Mouse (Mus musculus) heart, embryonic 13.5 days (tissue): ENCODE results near the gene Foxo6. TPM values are rescaled to one million over a fixed set of nuclear protein-coding genes. Genes with fewer than 3 reads are reported as not detected.

Source experiments
- ATAC-seq: fragments of 200-750 bp; cut with Nextera tagmentation; 2 replicates; pipeline ENCODE4 v1.8.0; 2017; ENCODE audit warnings: moderate TSS enrichment; ENCODE audit not compliant: insufficient number of reproducible peaks, low FRiP score, low TSS enrichment; ENCODE audit errors: extremely low read depth
- H3K27ac ChIP-seq: fragments of 300-500 bp; sonication (generic); replicated peaks from 2 replicates; pipeline ENCODE4 v1.5.1; 2015; ENCODE audit warnings: moderate library complexity, mild to moderate bottlenecking, inconsistent platforms
- H3K27me3 ChIP-seq: fragments of 300-500 bp; sonication (generic); replicated peaks from 2 replicates; pipeline ENCODE4 v1.6.1; 2015; ENCODE audit warnings: mild to moderate bottlenecking, inconsistent platforms
- H3K36me3 ChIP-seq: fragments of 300-500 bp; sonication (generic); 2 replicates; pipeline ENCODE4 v1.6.1; 2015; ENCODE audit warnings: mild to moderate bottlenecking, inconsistent platforms
- H3K4me1 ChIP-seq: fragments of 300-500 bp; sonication (generic); 2 replicates; pipeline ENCODE4 v1.6.1; 2015; ENCODE audit warnings: inconsistent platforms
- H3K4me2 ChIP-seq: fragments of 300-500 bp; sonication (generic); 2 replicates; pipeline ENCODE4 v1.6.1; 2015; ENCODE audit warnings: inconsistent platforms, mild to moderate bottlenecking, moderate library complexity
- H3K4me3 ChIP-seq: fragments of 300-500 bp; sonication (generic); 2 replicates; pipeline ENCODE4 v1.5.1; 2015; ENCODE audit warnings: moderate library complexity, mild to moderate bottlenecking, inconsistent platforms
- H3K9ac ChIP-seq: fragments of 300-500 bp; sonication (generic); 2 replicates; pipeline ENCODE4 v1.6.1; 2015; ENCODE audit warnings: inconsistent platforms, mild to moderate bottlenecking, moderate library complexity
- H3K9me3 ChIP-seq: fragments of 300-500 bp; sonication (generic); 2 replicates; pipeline ENCODE4 v1.6.1; 2016; ENCODE audit warnings: inconsistent platforms
- WGBS: fragments of 180-500 bp; shearing (Covaris S2); methylation state at CpG from one replicate; pipeline ENCODE4 v1.1.7; 2015; ENCODE audit warnings: mixed read lengths; 5-methylcytosine and 5-hydroxymethylcytosine counted together
- polyA plus RNA-seq: library from polyadenylated mRNA; unstranded; fragments of >200 nt; fragmentation: Nextera tagmentation; extraction: Ambion mirVana; gene quantifications from 2 replicates; pipeline ENCODE4 v1.2.1, GENCODE M21; 2015

The Foxo6 gene
- polyA plus RNA-seq, 1 experiment from 2014 or later, result not detected

GRCm38 (mm10) chr4:120270148-120270936, 16.8 kb downstream of the Foxo6 start:
- peaks cover 45% of the 10 kb centered on the region for H3K4me1 ChIP-seq
- H3K36me3 ChIP-seq, result no peaks in the 10 kb centered on the region
- H3K27me3 ChIP-seq, result peaks cover 99% of the 10 kb centered on the region
- ATAC-seq, result no peak
- no peak overlapping the region for H3K4me2 ChIP-seq
- 72% methylated on average over 4 of the region's 4 CpGs for WGBS
- H3K9ac ChIP-seq, result no peak overlapping the region
- no peaks in the 10 kb centered on the region for H3K9me3 ChIP-seq
- no peak overlapping the region for H3K4me3 ChIP-seq
- no peak overlapping the region for H3K27ac ChIP-seq

GRCm38 (mm10) chr4:120269426-120269825, 17.7 kb downstream of the Foxo6 start:
- WGBS, result 11% methylated on average over 9 of the region's 9 CpGs
- Histone ChIP-seq H3K9ac (no peak overlapping the region), H3K9me3 (no peaks in the 10 kb centered on the region), H3K27me3 (peaks cover 99% of the 10 kb centered on the region), H3K4me1 (peaks cover 45% of the 10 kb centered on the region), H3K4me2 (no peak overlapping the region), H3K4me3 (no peak overlapping the region), H3K27ac (no peak overlapping the region), H3K36me3 (no peaks in the 10 kb centered on the region)
- no peak for ATAC-seq

DNA sequence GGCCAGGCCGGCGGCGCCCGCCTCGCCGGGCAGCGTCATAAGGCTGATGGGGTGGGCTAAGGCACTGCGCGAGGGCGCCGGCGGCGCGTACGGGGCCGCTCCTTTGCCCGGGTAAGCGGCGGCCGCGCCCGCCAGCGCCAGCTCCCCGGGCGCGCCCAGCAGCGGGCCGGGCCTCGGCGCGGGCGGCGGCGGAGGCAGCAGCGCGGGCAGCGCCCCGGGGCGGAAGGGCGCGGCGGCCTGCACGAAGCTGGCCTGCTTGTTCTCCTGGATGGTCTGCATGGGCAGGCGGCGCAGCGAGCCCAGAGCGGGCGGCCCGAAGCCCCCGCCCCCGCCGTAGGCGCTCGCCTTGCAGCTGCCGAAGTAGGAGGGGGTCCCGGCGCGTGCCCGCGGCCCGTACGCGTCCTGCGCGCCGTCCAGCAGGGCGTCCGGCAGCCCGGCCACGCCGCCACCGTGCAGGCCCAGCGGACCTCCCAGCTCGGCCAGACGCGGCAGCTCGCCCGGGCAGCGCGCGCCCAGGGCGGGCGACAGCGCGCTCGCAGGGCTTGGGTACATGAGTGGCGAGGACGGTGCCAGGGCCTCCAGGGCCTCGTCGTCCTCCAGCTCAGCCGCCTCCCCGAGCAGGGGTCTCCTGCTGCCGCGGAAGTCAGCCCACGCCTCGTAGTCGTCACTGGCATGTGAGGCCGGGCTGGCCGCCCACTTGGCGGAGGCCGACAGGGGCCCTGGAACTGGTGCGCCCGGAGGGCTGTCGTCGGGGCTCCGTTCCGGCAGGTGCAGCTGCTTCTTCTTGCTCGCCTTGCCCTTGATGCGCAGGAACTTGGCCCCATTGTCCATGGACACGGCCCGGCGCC, 18.7 kb downstream of the Foxo6 start:
- Histone ChIP-seq H3K27me3 (peaks cover 99% of the 10 kb centered on the region), H3K27ac (no peak overlapping the region), H3K36me3 (no peaks in the 10 kb centered on the region), H3K9ac (peak overlapping the region; percentile 72), H3K4me2 (peak overlapping the region; percentile 75), H3K4me1 (peaks cover 49% of the 10 kb centered on the region), H3K4me3 (peak overlapping the region; percentile 56), H3K9me3 (no peaks in the 10 kb centered on the region)
- 1% methylated on average over 106 of the region's 112 CpGs for WGBS
- no peak for ATAC-seq

DNA sequence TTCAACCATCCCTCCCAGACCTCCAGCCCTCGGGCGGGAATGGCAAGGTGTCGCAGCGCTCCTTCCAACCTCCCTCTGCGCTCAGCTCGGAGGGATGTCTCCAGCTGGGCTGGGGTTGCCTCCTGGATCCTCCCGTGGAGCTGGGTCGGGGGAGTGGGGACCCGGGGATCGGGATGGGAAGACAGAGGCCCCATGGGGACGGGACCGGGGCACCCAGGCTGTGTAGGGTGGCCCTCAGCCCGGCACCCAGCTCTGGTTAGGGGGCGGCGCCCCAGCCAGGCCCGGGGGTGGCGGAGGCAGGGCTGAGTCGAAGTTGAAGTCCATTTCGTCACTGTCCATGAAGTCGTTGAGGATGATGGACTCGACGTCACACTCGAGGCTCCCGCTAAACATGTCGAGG, 19.5 kb downstream of the Foxo6 start:
- Histone ChIP-seq H3K36me3 (no peaks in the 10 kb centered on the region), H3K27me3 (peaks cover 99% of the 10 kb centered on the region), H3K4me3 (peak overlapping the region; percentile 56), H3K27ac (no peak overlapping the region), H3K4me1 (peaks cover 50% of the 10 kb centered on the region), H3K9ac (peak overlapping the region; percentile 72), H3K4me2 (peak overlapping the region; percentile 75), H3K9me3 (no peaks in the 10 kb centered on the region)
- WGBS, result 5% methylated on average over 25 of the region's 25 CpGs
- ATAC-seq, result no peak

DNA sequence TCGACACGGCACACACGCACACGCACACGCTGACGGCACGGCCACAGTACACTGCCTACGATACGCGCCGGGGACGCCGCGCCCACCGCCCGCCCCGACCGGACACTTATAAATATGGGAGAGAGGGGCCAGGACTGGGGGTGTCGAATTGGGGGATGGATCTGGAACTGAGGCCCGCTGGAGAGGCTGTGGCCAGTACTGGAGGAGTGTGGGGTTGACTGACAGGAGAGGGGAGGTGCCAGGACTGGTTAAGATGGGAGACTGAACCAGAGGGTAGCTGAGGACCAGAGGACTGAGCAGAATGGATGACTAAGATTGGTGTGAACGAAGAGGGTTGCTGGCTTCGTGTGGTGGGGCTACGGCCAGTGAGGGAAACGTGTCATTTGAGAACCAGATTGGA, 20.0 kb downstream of the Foxo6 start:
- Histone ChIP-seq H3K9me3 (no peaks in the 10 kb centered on the region), H3K36me3 (no peaks in the 10 kb centered on the region), H3K4me1 (peaks cover 47% of the 10 kb centered on the region), H3K4me2 (peak overlapping the region; percentile 35), H3K27me3 (peaks cover 99% of the 10 kb centered on the region), H3K4me3 (peak overlapping the region; percentile 23), H3K9ac (no peak overlapping the region), H3K27ac (no peak overlapping the region)
- ATAC-seq, result no peak
- WGBS, result 35% methylated on average over 24 of the region's 24 CpGs

GRCm38 (mm10) chr4:120264105-120264504, 23.0 kb downstream of the Foxo6 start:
- H3K4me2 ChIP-seq, result no peak overlapping the region
- H3K27ac ChIP-seq, result no peak overlapping the region
- H3K36me3 ChIP-seq, result no peaks in the 10 kb centered on the region
- peaks cover 33% of the 10 kb centered on the region for H3K4me1 ChIP-seq
- H3K9me3 ChIP-seq, result no peaks in the 10 kb centered on the region
- H3K4me3 ChIP-seq, result no peak overlapping the region
- no peak overlapping the region for H3K9ac ChIP-seq
- ATAC-seq, result no peak
- 59% methylated on average over 3 of the region's 3 CpGs for WGBS
- H3K27me3 ChIP-seq, result peaks cover 99% of the 10 kb centered on the region

- Histone ChIP-seq H3K27me3 (peaks cover 97% of the 10 kb centered on the region), H3K36me3 (no peaks in the 10 kb centered on the region), H3K9me3 (no peaks in the 10 kb centered on the region), H3K4me1 (peaks cover 20% of the 10 kb centered on the region), H3K27ac (no peak overlapping the region), H3K9ac (no peak overlapping the region), H3K4me3 (no peak overlapping the region), H3K4me2 (no peak overlapping the region)
- WGBS, result 49% methylated on average over 2 of the region's 2 CpGs
- no peak for ATAC-seq
Measured at GRCm38 (mm10) chr4:120262726-120263125, 24.4 kb downstream of the Foxo6 start.

GRCm38 (mm10) chr4:120262206-120262605, 24.9 kb downstream of the Foxo6 start:
- 30% methylated on average over 10 of the region's 10 CpGs for WGBS
- no peak for ATAC-seq
- H3K27me3 ChIP-seq, result peaks cover 97% of the 10 kb centered on the region

GRCm38 (mm10) chr4:120259356-120260181, 27.6 kb downstream of the Foxo6 start:
- no peak overlapping the region for H3K27ac ChIP-seq
- H3K4me3 ChIP-seq, result no peak overlapping the region
- WGBS, result 43% methylated on average over 21 of the region's 21 CpGs
- no peaks in the 10 kb centered on the region for H3K36me3 ChIP-seq
- peaks cover 17% of the 10 kb centered on the region for H3K4me1 ChIP-seq
- H3K27me3 ChIP-seq, result peaks cover 94% of the 10 kb centered on the region
- no peak overlapping the region for H3K4me2 ChIP-seq
- no peak overlapping the region for H3K9ac ChIP-seq
- no peaks in the 10 kb centered on the region for H3K9me3 ChIP-seq
- ATAC-seq, result no peak

More at GRCm38 (mm10) chr4:120262206-120262605, 24.9 kb downstream of the Foxo6 start:
- Histone ChIP-seq H3K4me3 (no peak overlapping the region), H3K27ac (no peak overlapping the region), H3K9ac (no peak overlapping the region), H3K4me1 (peaks cover 15% of the 10 kb centered on the region), H3K9me3 (no peaks in the 10 kb centered on the region), H3K4me2 (no peak overlapping the region), H3K36me3 (no peaks in the 10 kb centered on the region)

GRCm38 (mm10) chr4:120248800-120249261, 38.3 kb downstream of the Foxo6 start:
- 7% methylated on average over 8 of the region's 8 CpGs for WGBS
- ATAC-seq, result peak; percentile 48; the same call in 1 of the 2 replicates
- H3K36me3 ChIP-seq, result no peaks in the 10 kb centered on the region
- H3K4me1 ChIP-seq, result peaks cover 58% of the 10 kb centered on the region
- H3K4me2 ChIP-seq, result peak overlapping the region; percentile 46
- peak overlapping the region; percentile 48; the same call in 1 of the 2 replicates for H3K9ac ChIP-seq
- H3K4me3 ChIP-seq, result no peak overlapping the region
- peak overlapping the region; percentile 91 for H3K27ac ChIP-seq
- H3K9me3 ChIP-seq, result no peaks in the 10 kb centered on the region
- peaks cover 30% of the 10 kb centered on the region for H3K27me3 ChIP-seq

DNA sequence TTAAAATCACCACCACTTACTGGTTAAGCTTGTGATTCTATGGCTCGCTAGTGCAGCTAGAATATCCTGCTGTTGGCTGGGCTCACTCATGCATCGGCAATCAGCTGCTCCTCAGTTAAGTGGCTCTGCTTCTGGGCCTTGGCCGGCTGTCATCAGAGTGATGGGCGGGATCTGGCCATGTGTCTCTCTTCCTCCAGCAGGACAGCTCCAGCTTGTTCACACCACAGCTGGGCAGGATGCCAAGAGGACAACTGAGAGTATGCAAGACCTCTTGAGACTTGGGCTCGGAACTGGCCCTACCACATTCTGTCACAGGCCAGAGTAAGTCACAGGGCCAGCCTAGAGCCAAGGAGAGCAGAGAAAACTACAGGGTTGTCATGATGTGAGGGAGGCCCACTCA, 39.7 kb downstream of the Foxo6 start:
- H3K9me3 ChIP-seq, result no peaks in the 10 kb centered on the region
- H3K9ac ChIP-seq, result no peak overlapping the region
- peaks cover 26% of the 10 kb centered on the region for H3K27me3 ChIP-seq
- peaks cover 55% of the 10 kb centered on the region for H3K4me1 ChIP-seq
- H3K4me3 ChIP-seq, result no peak overlapping the region
- peak; percentile 34; the same call in 1 of the 2 replicates for ATAC-seq
- peak overlapping the region; percentile 91 for H3K27ac ChIP-seq
- H3K36me3 ChIP-seq, result no peaks in the 10 kb centered on the region
- 7% methylated on average over 5 of the region's 5 CpGs for WGBS
- no peak overlapping the region for H3K4me2 ChIP-seq
